Mouse (Mus musculus) forebrain, embryonic 14.5 days (tissue): Measurements from ENCODE around the gene Ip6k1. TPM values are rescaled to one million over a fixed set of nuclear protein-coding genes. Genes with fewer than 3 reads are reported as not detected.

ENCODE experiments used
- ATAC-seq: fragments of 200-750 bp; cut with Nextera tagmentation; 2 replicates; pipeline ENCODE4 v1.8.0; 2017; ENCODE audit warnings: mild to moderate bottlenecking, moderate library complexity
- DNase-seq: peaks from one replicate; pipeline ENCODE4 v3.0.0-alpha.2; 2015; ENCODE audit warnings: low spot score
- H3K27ac ChIP-seq: fragments of 300-500 bp; sonication (generic); 2 replicates; pipeline ENCODE4 v1.5.1; 2014; ENCODE audit warnings: low read depth, mild to moderate bottlenecking, control low read depth, low read length, moderate library complexity
- H3K27me3 ChIP-seq: fragments of 300-500 bp; sonication (generic); replicated peaks from 2 replicates; pipeline ENCODE4 v1.6.1; 2014; ENCODE audit warnings: low read length, control low read depth, mixed read lengths; ENCODE audit not compliant: control insufficient read depth, insufficient read depth
- H3K36me3 ChIP-seq: fragments of 300-500 bp; sonication (generic); 2 replicates; pipeline ENCODE4 v1.6.1; 2014; ENCODE audit warnings: low read length, control low read depth; ENCODE audit not compliant: control insufficient read depth, insufficient read depth
- H3K4me1 ChIP-seq: fragments of 300-500 bp; sonication (generic); 2 replicates; pipeline ENCODE4 v1.6.1; 2014; ENCODE audit warnings: antibody characterized with exemption, low read length, control low read depth; ENCODE audit not compliant: control insufficient read depth, insufficient read depth
- H3K4me2 ChIP-seq: fragments of 300-500 bp; sonication (generic); 2 replicates; pipeline ENCODE4 v1.6.1; 2014; ENCODE audit warnings: mild to moderate bottlenecking, control low read depth, low read length
- H3K4me3 ChIP-seq: fragments of 300-500 bp; sonication (generic); 2 replicates; pipeline ENCODE4 v1.5.1; 2014; ENCODE audit warnings: low read depth, low read length, control low read depth
- H3K9ac ChIP-seq: fragments of 300-500 bp; sonication (generic); 2 replicates; pipeline ENCODE4 v1.6.1; 2014; ENCODE audit warnings: mild to moderate bottlenecking, low read length, control low read depth, moderate library complexity
- H3K9me3 ChIP-seq: fragments of 300-500 bp; sonication (generic); replicated peaks from 2 replicates; pipeline ENCODE4 v1.6.1; 2016; ENCODE audit warnings: low read length, control low read depth, mixed read lengths; ENCODE audit not compliant: control insufficient read depth
- WGBS: fragments of 180-500 bp; shearing (Covaris S2); extraction: QIAGEN DNeasy Blood & Tissue Kit; methylation state at CpG from one replicate; pipeline ENCODE4 v1.1.7; 2014; 5-methylcytosine and 5-hydroxymethylcytosine counted together
- polyA plus RNA-seq: library from polyadenylated mRNA; unstranded; fragments of >200 nt; fragmentation: Nextera tagmentation; extraction: Ambion mirVana; gene quantifications from 2 replicates; pipeline ENCODE4 v1.2.1, GENCODE M21; 2014

The Ip6k1 gene
- polyA plus RNA-seq: 39.3 and 48.1 TPM in 2 replicates

DNA sequence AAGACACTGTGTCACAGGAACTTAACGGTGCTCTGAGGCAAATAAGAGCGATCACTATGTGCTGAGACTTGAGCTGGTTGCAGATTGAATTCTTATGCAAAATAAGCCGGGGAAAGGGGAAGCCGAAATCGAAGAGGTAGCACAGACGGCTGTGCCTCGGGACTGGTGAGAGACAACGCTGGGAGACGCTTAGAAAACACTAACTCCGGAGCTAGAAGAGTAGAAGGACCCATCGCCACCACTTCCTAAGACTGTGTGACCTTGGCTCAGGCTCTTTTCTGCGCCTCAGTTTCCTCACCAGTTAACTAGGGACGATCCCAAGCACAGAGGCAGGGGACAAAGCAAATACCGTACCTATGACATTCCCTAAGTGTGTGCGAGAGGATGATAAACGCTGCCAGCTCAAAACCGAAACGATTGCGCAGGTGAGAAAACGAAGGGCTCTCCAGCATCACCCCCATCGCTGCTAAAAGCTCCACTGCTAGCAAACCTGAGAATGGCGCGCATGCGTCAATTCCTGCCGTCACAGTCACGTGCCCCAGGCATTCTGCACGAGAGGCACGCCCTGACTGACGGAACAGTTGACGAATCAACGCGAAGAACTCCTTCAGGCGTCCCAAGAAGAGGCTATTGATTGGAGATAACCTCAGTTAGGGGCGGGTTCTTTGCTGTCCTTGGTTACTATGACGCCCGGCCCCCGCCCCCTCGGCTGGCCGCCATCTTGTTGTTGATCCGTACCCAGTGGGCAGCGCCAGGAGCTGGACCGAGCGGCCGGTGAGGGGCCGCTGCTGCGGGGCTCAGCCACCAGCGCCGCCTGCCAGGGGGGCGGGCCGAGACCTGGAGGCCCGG lies at the start of gene Ip6k1:
TSS of gene Ip6k1 (plus strand) at position 580 of the 849 bp plus-strand sequence.
- no peaks in the 10 kb centered on the region for H3K9me3 ChIP-seq
- H3K4me2 ChIP-seq: peak within 1 kb of the TSS; percentile 83
- H3K4me3 ChIP-seq: peak within 1 kb of the TSS; percentile 97
- peaks cover 3% of the 10 kb centered on the region; the same call in 1 of the 2 replicates for H3K36me3 ChIP-seq
- DNase-seq: peak; percentile 100
- under 1% methylated on average over 51 of the region's 51 CpGs for WGBS
- peak within 1 kb of the TSS; percentile 97 for H3K9ac ChIP-seq
- peak within 1 kb of the TSS; percentile 94 for H3K27ac ChIP-seq
- peaks cover 15% of the 10 kb centered on the region for H3K4me1 ChIP-seq
- ATAC-seq: peak; percentile 100
- H3K27me3 ChIP-seq: no peaks in the 10 kb centered on the region

DNA sequence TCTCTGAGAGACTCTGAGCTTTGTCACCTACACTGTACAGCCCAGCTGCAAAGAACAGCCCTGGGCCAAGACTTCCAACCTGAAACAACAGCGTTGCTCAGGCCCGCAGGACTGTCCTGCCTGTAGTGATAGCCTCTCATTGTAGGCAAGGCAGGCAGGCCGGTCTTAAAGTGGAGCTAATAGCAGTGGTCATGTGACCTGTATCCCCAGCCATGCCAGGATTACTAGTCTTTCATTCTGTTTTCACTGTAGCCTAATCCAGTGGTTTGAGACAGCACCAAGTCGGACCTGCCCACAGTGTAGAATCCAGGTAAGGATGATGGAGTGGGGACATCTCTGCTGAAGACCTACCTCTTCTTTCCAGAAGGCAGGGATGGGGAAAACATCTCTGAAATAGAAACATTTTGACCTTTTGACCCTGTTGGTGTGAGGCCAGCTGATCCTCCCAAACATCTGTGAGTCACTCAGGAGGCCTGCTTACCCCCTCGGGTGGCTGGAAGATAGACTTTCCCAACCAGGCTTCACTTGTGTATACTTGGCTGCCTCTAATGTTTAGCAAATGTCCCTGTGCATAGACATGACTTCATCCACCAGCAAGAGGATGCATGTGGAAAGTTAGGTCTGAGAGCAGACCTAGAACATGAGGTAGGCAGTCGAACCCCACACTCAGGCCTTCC lies 46.5 kb upstream of the Ip6k1 start:
- no peak overlapping the region for H3K9ac ChIP-seq
- H3K27me3 ChIP-seq: no peaks in the 10 kb centered on the region
- H3K36me3 ChIP-seq: peaks cover 17% of the 10 kb centered on the region; the same call in 1 of the 2 replicates
- H3K4me1 ChIP-seq: 0 out of 2 replicates have a peak, but pooled peaks cover 3% of the 10 kb centered on the region
- no peaks in the 10 kb centered on the region for H3K9me3 ChIP-seq
- H3K27ac ChIP-seq: no peak overlapping the region
- DNase-seq (no peak), ATAC-seq (no peak)
- no peak overlapping the region for H3K4me3 ChIP-seq
- H3K4me2 ChIP-seq: no peak overlapping the region
- 84% methylated on average over 6 of the region's 6 CpGs for WGBS

DNA sequence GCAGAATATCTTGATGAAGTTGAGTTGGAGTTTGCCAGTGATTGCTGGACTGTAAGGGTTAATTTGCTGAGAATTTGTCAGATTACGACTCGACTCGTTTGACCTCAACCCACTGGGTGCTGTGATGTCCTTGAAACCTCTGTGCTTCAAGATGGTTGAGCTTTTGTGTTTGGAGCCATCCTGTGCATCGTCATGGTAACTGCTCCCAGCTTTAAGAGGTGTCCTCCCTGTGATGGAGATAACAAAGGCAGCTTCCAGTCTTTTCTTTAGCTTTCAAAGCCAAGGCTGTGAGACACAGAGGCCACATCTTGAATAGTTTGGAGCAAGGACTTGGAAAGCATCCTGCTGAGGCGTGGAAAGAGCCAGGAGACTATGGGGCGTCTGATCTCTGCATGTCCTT lies 45.2 kb upstream of the Ip6k1 start:
- H3K4me1 ChIP-seq: peaks cover 3% of the 10 kb centered on the region; the same call in 1 of the 2 replicates
- no peak overlapping the region for H3K4me3 ChIP-seq
- no peak overlapping the region for H3K4me2 ChIP-seq
- 0 out of 2 replicates have a peak overlapping the region, but pooled peaks have one; percentile 39 for H3K27ac ChIP-seq
- DNase-seq (no peak), ATAC-seq (no peak)
- H3K9ac ChIP-seq: no peak overlapping the region
- no peaks in the 10 kb centered on the region for H3K27me3 ChIP-seq
- H3K9me3 ChIP-seq: no peaks in the 10 kb centered on the region
- 39% methylated on average over 6 of the region's 6 CpGs for WGBS
- peaks cover 20% of the 10 kb centered on the region for H3K36me3 ChIP-seq

DNA sequence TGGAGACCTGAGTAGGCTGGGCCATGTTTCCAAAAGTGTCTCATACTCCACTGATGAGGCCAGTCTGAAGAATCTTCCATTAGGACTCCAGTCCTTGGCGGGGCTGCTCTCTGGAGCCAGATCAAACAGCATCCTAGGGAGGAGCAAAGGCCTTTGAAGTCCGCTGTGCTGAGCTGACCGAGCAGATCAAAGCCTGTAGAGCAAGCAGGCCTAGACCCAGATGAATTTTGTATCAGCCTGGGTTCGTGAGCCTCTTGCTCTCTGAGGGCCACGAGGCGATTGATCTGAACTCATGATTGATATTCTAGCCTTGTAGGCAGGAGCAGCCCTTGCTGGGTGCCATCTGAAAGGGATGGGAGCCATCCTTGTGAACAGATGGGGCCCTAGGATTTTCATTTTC lies 42.4 kb upstream of the Ip6k1 start:
- Histone ChIP-seq H3K4me3 (no peak overlapping the region), H3K4me2 (no peak overlapping the region), H3K9ac (no peak overlapping the region), H3K36me3 (peaks cover 37% of the 10 kb centered on the region), H3K27ac (peak overlapping the region; percentile 59; the same call in 1 of the 2 replicates), H3K9me3 (no peaks in the 10 kb centered on the region), H3K4me1 (peaks cover 3% of the 10 kb centered on the region; the same call in 1 of the 2 replicates), H3K27me3 (no peaks in the 10 kb centered on the region)
- DNase-seq: no peak
- ATAC-seq: no peak
- 80% methylated on average over 6 of the region's 6 CpGs for WGBS

DNA sequence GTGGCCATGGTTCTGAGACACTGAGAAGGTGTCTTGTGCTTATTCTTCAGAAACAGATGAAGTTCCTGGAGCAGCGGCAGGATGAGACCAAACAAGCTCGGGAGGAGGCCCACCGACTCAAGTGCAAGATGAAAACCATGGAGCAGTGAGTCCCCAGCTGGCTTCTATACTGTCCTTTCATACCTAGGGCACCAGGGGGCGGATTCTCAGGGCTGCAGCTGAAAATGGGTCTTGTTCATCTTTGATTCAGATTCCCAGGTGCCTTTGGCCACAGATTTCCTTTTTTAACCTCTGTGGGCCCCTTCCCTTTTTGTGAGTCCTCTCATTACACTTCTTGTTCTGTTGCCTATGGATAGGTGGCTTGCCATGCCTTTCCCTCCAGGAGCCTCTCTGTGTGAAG lies 41.4 kb upstream of the Ip6k1 start:
- DNase-seq: no peak
- Histone ChIP-seq H3K4me1 (peaks cover 3% of the 10 kb centered on the region; the same call in 1 of the 2 replicates), H3K27ac (peak overlapping the region; percentile 59; the same call in 1 of the 2 replicates), H3K4me3 (no peak overlapping the region), H3K9me3 (no peaks in the 10 kb centered on the region), H3K36me3 (peaks cover 39% of the 10 kb centered on the region), H3K4me2 (no peak overlapping the region; the same call in 1 of the 2 replicates), H3K27me3 (no peaks in the 10 kb centered on the region), H3K9ac (no peak overlapping the region)
- no peak for ATAC-seq
- 80% methylated on average over 4 of the region's 4 CpGs for WGBS

DNA sequence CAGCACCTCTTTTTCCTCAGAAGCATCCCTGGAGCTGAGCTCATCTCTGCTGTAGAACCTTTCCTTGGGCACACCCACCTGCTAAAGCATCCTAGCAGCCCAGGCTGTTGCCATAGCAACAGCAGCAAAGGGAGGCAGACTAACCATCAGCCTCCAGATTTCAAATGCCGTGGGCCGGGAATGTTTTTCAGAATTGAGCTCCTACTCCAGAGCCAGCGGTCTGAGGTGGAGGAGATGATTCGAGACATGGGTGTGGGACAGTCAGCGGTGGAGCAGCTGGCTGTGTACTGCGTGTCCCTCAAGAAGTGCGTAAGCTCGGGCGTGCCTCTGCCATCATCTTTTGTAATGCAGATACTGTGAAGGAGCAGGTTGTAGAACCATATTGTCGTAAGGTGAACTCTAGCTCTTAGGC lies 40.9 kb upstream of the Ip6k1 start:
- DNase-seq (peak; percentile 80), ATAC-seq (peak; percentile 73; the same call in 1 of the 2 replicates)
- Histone ChIP-seq H3K9ac (no peak overlapping the region), H3K4me3 (no peak overlapping the region), H3K36me3 (peaks cover 41% of the 10 kb centered on the region), H3K4me1 (peaks cover 3% of the 10 kb centered on the region; the same call in 1 of the 2 replicates), H3K27ac (peak overlapping the region; percentile 59), H3K4me2 (no peak overlapping the region; the same call in 1 of the 2 replicates), H3K9me3 (no peaks in the 10 kb centered on the region), H3K27me3 (no peaks in the 10 kb centered on the region)
- 77% methylated on average over 10 of the region's 10 CpGs for WGBS

DNA sequence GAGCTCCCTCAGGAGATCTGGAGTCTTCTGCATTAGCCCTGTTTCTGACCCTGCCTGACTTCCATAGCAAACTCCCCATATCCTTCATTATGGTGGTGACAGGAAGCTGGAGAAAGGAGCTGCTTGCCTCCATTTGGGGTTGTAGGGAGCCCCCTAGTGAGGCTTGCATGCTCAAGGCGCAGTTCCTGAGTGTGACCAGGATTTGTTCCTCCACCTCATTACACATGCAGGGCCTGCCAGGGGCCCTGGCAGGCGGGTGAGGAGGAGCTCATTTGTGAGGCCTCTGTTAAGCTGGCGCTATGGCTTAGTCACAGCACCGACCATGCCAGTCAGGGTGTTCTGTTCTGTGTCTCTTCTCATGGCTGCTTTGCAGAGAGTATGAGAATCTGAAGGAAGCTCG lies 40.4 kb upstream of the Ip6k1 start:
- H3K4me1 ChIP-seq: peaks cover 3% of the 10 kb centered on the region; the same call in 1 of the 2 replicates
- H3K4me2 ChIP-seq: no peak overlapping the region; the same call in 1 of the 2 replicates
- DNase-seq: peak; percentile 65
- H3K9ac ChIP-seq: no peak overlapping the region
- WGBS: 46% methylated on average over 5 of the region's 5 CpGs
- H3K4me3 ChIP-seq: no peak overlapping the region
- H3K27me3 ChIP-seq: no peaks in the 10 kb centered on the region
- peaks cover 39% of the 10 kb centered on the region for H3K36me3 ChIP-seq
- ATAC-seq: peak; percentile 40
- no peaks in the 10 kb centered on the region for H3K9me3 ChIP-seq
- peak overlapping the region; percentile 59 for H3K27ac ChIP-seq

DNA sequence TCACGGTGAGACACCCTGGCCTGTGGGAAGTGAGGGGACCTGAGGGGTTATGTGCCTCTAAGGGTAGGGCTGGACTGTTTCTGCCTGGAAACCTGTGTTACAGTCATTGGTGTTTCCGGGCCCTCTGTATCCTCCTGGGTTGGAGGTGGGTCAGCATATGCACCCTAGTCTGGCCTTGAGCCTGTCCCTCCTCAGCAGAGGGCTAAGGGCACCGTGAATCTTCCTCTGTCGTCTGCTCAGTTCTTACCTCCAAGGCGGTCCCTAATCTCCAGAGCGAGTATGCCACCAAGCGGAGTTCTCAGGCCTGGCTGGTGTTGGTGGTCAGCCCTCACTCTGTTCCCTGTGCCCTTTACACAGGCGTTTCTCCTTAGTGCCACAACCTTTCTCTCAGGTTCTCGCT lies 39.4 kb upstream of the Ip6k1 start:
- Histone ChIP-seq H3K4me2 (no peak overlapping the region), H3K27ac (no peak overlapping the region), H3K36me3 (peaks cover 33% of the 10 kb centered on the region), H3K4me1 (peaks cover 3% of the 10 kb centered on the region; the same call in 1 of the 2 replicates), H3K9ac (no peak overlapping the region), H3K27me3 (no peaks in the 10 kb centered on the region), H3K9me3 (no peaks in the 10 kb centered on the region), H3K4me3 (no peak overlapping the region)
- ATAC-seq (no peak), DNase-seq (no peak)
- 92% methylated on average over 9 of the region's 9 CpGs for WGBS
